Mouse (Mus musculus) monocyte, adult 2 months (primary cell): ENCODE measurements around the gene Ubtd1.
"Not testable (repeated sequence)": the region's sequence is repeated elsewhere in the genome, so short reads cannot be mapped to it uniquely, and the experiment has no call there.

Experiments
- DNase-seq, 2 experiments: peaks; one replicate each; pipeline ENCODE4 v3.0.0; 2022; ENCODE audit warnings: low spot score in 2 of 2, low read depth in 1 of 2

The Ubtd1 gene

DNA sequence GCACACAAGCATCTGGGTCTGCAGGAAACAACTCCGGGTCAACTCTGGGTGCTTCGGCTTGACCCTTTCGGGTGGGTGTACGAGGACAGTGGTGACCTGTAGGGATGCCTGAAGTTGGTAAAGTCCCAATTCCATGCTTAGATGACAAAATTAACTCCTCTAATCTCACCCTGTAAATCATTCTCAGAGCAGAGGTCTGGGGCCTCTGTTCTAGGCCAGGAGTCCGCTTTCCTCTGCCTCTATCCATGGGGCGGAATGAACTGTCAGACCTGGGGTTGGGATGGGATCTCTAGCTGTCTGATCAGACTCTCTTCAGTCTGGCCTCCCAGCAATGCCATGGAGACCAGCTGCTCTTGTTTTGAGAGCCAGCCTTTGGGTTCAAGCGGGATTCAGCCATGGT, 79.9 kb downstream of the Ubtd1 start:
- DNase-seq, result no peak

DNA sequence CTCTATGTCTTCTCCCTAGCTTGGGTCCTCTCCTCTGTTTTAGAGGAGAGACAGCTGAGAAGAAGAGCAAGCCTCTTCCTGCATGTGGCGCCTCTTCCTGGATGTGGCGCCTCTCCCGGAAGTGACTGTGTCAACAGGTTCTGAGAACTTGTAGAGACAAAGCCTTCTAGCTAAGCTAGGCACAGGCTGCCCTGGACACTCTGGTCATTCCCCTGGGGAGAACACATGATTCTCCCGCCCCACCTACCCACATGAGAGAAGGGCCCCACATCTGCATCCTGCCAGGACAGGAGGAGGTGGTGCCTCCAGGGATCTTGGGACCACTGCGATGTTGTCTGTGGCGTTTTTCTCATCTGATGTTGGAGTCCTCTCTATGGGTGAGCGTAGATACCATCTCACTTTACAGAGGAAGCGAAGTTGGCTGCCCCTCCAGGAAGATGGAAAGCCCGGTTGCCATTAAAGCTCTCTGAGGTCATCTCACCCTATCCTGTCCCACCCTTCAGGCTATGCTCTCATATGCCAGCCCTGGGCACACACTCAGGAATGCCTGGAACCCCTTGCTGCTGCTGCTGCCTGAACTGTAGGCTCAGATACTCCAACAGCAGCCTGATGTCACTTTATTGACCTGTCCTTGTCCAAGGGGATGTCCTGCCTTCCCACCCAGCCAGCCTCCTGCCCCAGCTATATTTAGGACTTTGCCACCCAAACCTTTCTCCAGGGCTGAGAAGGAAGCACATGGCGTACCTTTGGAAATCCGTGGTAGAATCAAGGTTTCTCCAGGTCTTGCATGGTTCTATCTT, 87.1 kb downstream of the Ubtd1 start:
- no peak for DNase-seq

DNA sequence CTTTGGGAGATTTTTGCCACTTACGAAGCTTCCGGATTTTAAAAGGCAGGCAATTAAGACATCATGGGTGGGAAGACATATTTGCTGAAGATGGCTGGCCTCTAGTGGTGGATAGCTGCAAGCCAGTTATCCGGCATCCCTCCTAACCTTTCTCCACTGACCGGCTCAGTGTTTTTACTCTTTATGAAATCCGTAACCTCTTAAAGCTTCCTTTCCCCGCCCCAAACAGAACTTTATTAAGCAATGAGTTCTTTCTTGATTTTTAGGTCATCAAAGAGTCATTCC, 87.6 kb downstream of the Ubtd1 start:
- DNase-seq, result no peak

DNA sequence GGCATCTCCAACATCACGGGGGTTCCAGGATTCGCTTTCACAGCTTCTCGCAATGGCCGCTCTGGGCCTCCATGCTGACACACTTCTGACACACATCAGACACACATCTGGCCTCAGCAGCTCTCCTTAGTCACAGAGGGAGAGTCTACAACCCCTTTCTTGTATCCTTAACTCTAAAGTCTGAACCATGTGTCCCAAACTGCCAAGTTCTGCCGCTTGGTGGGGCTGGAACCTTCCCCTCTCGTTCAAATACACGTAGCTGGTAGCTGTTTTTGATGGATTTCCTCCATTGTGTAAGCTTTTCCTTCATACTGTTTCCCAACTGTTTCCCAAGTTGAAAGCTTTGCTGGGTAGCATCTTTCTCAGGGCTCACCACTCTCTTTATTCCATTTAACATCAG, 89.7 kb downstream of the Ubtd1 start:
- DNase-seq, result no peak

DNA sequence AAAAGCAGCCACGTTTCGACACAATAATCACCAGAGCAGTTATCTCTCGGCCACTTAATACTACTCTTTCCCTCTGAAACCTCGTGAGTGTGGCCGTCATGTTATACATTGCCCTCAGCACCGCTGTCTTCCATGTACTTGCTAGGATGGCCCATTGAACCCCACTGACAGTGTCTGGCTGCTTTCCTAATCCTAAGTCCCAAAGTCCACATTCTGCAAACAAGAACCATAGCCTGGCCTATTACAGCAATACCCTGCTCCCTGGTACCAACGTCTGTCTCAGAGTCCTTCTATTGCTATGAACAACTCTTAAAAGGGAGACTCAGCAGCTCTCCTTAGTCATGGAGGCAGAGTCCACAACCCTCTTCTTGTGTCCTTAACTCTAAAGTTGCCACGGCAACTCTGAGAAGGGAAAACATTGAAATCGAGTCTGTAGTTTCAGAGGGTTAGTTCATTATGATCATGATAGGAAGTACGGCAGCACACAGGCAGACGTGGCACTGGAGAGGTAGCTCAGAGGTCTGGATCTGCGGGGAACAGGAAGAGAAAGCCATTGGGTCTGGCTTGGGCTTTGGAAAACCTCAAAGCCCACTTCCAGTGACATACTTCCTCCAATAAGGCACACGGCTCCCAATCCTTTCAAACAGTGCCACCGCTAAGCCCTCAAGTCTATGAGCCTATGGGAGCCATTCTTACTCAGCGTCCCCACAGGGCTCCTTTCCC, 90.5 kb downstream of the Ubtd1 start:
- no peak for DNase-seq

DNA sequence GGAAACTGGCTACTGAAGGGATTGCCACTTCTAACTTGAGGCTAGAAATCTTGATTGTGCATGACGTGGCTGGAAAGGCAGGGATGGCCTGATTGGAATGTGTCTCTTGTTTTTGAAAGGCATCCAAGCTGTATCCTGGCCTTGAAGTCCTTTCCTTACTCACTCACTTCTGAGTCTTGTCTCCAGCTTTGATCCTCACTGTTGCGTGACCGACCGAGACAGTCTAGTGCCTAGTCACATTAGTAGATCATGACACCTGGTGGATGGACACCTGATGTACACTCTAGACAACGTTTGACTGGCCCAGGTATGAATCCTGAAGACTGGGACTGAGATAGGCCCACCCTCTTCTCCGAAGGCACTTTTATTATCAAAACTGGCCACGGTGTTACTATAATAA, 91.2 kb downstream of the Ubtd1 start:
- no peak for DNase-seq

DNA sequence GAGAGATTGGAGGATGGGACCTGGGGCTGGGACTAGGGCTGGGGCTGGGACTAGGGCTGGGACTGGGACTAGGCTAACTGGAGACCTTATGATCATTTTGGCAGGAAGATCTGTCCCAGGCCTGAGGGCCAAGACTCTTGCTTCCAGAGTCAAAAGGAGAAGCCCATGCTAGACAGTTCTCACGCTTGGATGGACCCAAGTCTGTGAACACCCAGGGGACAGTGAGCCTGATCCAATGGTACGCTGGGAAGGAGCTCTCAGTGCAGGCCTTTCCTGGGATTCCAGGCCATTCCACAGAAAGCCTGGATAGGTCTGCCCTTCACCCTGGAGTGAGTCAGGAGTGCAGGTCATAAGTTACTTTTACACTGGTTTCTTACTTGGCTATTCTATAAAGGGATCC, 93.5 kb downstream of the Ubtd1 start:
- no peak for DNase-seq

DNA sequence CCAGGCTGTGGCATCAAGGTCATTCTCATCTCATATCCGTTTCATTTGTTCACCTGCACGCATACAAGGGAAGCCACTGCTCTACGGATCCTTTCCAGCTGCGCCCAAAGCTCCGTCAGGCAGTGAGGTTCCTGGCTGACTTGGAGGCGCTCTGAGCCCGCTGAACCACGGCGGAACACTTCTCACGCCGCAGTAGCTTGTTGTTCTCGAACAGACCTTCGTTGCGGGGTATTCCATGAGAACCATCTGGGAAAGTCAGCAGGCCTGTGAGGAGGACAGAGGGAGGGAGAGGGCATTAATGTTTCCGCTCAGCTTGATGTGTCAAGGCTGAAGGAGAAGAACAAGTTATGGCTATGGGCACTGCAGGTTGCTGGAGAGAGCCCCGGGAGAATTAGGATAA, 94.4 kb downstream of the Ubtd1 start:
- DNase-seq, result no peak

DNA sequence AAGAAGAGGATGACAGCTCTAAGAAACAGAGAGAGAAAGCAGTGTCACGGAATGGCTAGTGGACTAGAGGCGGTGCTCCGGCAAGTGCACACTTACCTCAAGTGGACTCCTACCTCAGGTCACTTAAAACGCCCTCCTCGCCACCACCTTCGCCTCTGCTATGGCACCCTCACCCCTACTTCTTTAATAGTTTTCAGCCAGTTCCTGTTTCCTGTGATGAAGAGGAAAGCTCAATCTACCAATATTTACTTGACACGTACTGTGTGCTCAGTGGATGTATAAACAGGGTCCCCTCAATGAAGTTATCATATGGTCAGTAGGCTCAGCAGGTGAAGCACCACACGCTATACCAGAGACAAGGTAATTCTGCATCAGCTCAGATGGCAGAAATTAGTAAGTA, 97.0 kb downstream of the Ubtd1 start:
- DNase-seq, result no peak

DNA sequence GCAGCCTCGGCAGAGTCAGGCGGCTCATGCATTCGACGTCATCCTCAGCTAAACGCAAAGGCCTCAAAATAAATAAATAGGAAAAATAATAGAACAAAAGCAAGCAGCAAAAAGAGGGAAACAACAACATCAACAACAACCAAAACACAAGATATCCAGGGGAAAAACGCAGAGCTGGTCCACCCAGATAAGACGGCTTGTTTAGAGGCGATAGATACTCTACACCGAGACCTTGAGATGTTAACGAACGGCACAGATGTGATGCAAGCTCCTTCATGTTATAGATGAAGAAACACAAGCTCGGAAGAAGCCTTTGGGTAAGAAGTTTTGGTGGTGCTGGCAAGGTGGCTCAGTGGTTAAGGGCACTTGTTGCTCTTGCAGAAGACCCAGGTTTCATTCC, 97.4 kb downstream of the Ubtd1 start:
- DNase-seq, result no peak

DNA sequence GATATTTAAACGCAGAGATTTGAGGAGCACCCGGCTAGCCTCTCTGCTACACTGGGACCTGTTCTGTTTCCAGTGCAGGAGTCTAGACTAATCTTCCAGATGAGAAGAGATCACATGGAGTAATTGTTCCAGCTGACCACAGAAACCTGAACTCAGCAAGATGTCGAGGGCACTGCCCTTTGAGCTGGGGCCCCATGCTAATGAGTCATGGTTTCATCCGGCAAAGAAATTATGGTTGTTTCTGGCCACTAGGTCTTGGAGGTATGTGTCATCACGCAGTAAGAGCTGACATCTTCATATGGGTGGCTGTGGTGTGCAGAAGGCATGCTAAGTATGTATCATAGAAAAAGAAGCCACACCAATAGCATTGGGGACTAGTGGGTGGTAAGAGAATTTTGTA, 98.4 kb downstream of the Ubtd1 start:
- DNase-seq, result no peak

DNA sequence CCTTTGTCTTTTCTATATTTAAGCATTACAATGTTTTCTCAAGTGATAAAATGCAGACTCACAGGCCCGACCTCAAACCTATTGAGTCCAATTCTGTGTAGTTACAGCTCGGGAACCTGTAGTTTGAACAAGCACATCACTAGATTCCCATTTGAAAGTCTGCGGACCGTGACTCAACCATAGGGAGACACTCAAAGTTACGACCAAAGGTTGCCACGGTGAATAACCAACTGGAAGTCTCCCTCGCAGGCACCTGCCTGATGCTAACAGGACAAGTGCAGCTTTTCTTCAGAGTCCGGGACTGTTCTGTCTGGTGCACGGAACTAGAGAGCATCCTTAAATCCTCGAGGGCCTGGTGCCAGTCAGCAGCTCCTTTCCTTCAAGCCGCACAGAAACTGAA, 98.9 kb downstream of the Ubtd1 start:
- no peak for DNase-seq

DNA sequence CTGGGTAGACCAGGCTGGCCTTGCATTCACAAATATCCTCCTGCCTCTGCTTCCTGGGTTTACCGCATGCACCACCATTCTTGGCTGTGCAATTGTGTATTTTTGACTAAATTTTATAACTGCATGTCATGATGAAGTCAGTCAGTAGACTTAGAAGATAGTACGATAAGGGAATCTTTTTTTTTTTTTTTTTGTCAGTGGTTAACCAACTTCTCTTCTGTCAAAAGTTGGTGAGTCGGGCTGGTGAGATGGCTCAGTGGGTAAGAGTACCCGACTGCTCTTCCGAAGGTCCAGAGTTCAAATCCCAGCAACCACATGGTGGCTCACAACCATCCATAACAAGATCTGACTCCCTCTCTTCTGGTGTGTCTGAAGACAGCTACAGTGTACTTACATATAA, 100.0 kb downstream of the Ubtd1 start:
- DNase-seq, result not testable (repeated sequence)
